Mouse (Mus musculus): ENCODE measurements around the gene Gm11492. TPM values are rescaled to one million over a fixed set of nuclear protein-coding genes. Genes with fewer than 3 reads are reported as not detected.

Gm11492 gene
- total RNA-seq, 1 experiment, result 0.27 TPM

GRCm38 (mm10) chr11:87542906-87543305, 23.5 kb upstream of the Gm11492 start:
- no peak for TF ChIP-seq MAFK (IDR thresholded peaks at IDR 0.05; ENCODE audit: insufficient read depth, low read depth, low read length)
- TF ChIP-seq CHD2 (IDR thresholded peaks at IDR 0.05; ENCODE audit: low read depth, low read length), result no peak
- no peak for TF ChIP-seq ZNF384 (IDR thresholded peaks at IDR 0.05; ENCODE audit: low read depth, low read length)
- no peak for TF ChIP-seq ZC3H11A (IDR thresholded peaks at IDR 0.05; ENCODE audit: borderline replicate concordance, low read depth, low read length)
- no peak for TF ChIP-seq HCFC1 (IDR thresholded peaks at IDR 0.05; ENCODE audit: borderline replicate concordance, insufficient read depth, low read length)
- Histone ChIP-seq H3K36me3 (ENCODE audit: control insufficient read depth, insufficient read depth, low read length, poor library complexity, severe bottlenecking) (no peaks in the 10 kb centered on the region), H3K4me1 (ENCODE audit: control insufficient read depth in 2 of 2, insufficient read depth in 2 of 2, low read length in 2 of 2, poor library complexity in 1 of 2) (0 out of 4 replicates have a peak, but pooled peaks cover 0 to 2% of the 10 kb centered on the region in 2 experiments), H3K9me3 (ENCODE audit: control insufficient read depth, insufficient read depth, low read depth, low read length) (no peaks in the 10 kb centered on the region), H3K4me3 (ENCODE audit: insufficient read depth in 1 of 2, low read depth in 1 of 2, low read length in 2 of 2, poor library complexity in 1 of 2, severe bottlenecking in 1 of 2) (no peak overlapping the region), H3K9ac (ENCODE audit: insufficient read depth, low read depth, low read length, poor library complexity, severe bottlenecking) (no peak overlapping the region), H3K27ac (ENCODE audit: insufficient read depth, low read depth, low read length, poor library complexity, severe bottlenecking) (no peak overlapping the region)
- in situ Hi-C loops (cut with MboI; ENCODE audit: low sequenced_read_pairs in 2 of 2, unreplicated experiment in 2 of 2), result no loop called here
- no peak for DNase-seq (ENCODE audit: low read depth, low spot score)

GRCm38 (mm10) chr11:87553342-87553741, 13.1 kb upstream of the Gm11492 start:
- in situ Hi-C loops (cut with MboI; ENCODE audit: low sequenced_read_pairs in 2 of 2, unreplicated experiment in 2 of 2), result no loop called here
- H3K9ac ChIP-seq (ENCODE audit: insufficient read depth, low read depth, low read length, poor library complexity, severe bottlenecking), result no peak overlapping the region
- TF ChIP-seq CHD2 (IDR thresholded peaks at IDR 0.05; ENCODE audit: low read depth, low read length) (no peak), MAFK (IDR thresholded peaks at IDR 0.05; ENCODE audit: insufficient read depth, low read depth, low read length) (no peak), ZNF384 (IDR thresholded peaks at IDR 0.05; ENCODE audit: low read depth, low read length) (no peak), ZC3H11A (IDR thresholded peaks at IDR 0.05; ENCODE audit: borderline replicate concordance, low read depth, low read length) (no peak), HCFC1 (IDR thresholded peaks at IDR 0.05; ENCODE audit: borderline replicate concordance, insufficient read depth, low read length) (no peak)
- no peak overlapping the region for H3K27ac ChIP-seq (ENCODE audit: insufficient read depth, low read depth, low read length, poor library complexity, severe bottlenecking)
- H3K4me3 ChIP-seq (ENCODE audit: insufficient read depth in 1 of 2, low read depth in 1 of 2, low read length in 2 of 2, poor library complexity in 1 of 2, severe bottlenecking in 1 of 2), result no peak overlapping the region
- no peaks in the 10 kb centered on the region for H3K4me1 ChIP-seq (ENCODE audit: control insufficient read depth in 2 of 2, insufficient read depth in 2 of 2, low read length in 2 of 2, poor library complexity in 1 of 2)
- no peak for DNase-seq (ENCODE audit: low read depth, low spot score)
- H3K36me3 ChIP-seq (ENCODE audit: control insufficient read depth, insufficient read depth, low read length, poor library complexity, severe bottlenecking), result no peaks in the 10 kb centered on the region
- H3K9me3 ChIP-seq (ENCODE audit: control insufficient read depth, insufficient read depth, low read depth, low read length), result no peaks in the 10 kb centered on the region

GRCm38 (mm10) chr11:87554386-87554785, 12.1 kb upstream of the Gm11492 start:
- no peak overlapping the region for H3K4me3 ChIP-seq (ENCODE audit: insufficient read depth in 1 of 2, low read depth in 1 of 2, low read length in 2 of 2, poor library complexity in 1 of 2, severe bottlenecking in 1 of 2)
- H3K36me3 ChIP-seq (ENCODE audit: control insufficient read depth, insufficient read depth, low read length, poor library complexity, severe bottlenecking), result no peaks in the 10 kb centered on the region
- no peak for TF ChIP-seq HCFC1 (IDR thresholded peaks at IDR 0.05; ENCODE audit: borderline replicate concordance, insufficient read depth, low read length)
- no peak for TF ChIP-seq CHD2 (IDR thresholded peaks at IDR 0.05; ENCODE audit: low read depth, low read length)
- TF ChIP-seq ZC3H11A (IDR thresholded peaks at IDR 0.05; ENCODE audit: borderline replicate concordance, low read depth, low read length), result no peak
- no peak for TF ChIP-seq ZNF384 (IDR thresholded peaks at IDR 0.05; ENCODE audit: low read depth, low read length)
- no peak for TF ChIP-seq MAFK (IDR thresholded peaks at IDR 0.05; ENCODE audit: insufficient read depth, low read depth, low read length)
- in situ Hi-C loops (cut with MboI; ENCODE audit: low sequenced_read_pairs in 2 of 2, unreplicated experiment in 2 of 2), result no loop called here
- H3K9me3 ChIP-seq (ENCODE audit: control insufficient read depth, insufficient read depth, low read depth, low read length), result no peaks in the 10 kb centered on the region
- no peak for DNase-seq (ENCODE audit: low read depth, low spot score)
- no peaks in the 10 kb centered on the region for H3K4me1 ChIP-seq (ENCODE audit: control insufficient read depth in 2 of 2, insufficient read depth in 2 of 2, low read length in 2 of 2, poor library complexity in 1 of 2)
- no peak overlapping the region for H3K9ac ChIP-seq (ENCODE audit: insufficient read depth, low read depth, low read length, poor library complexity, severe bottlenecking)
- H3K27ac ChIP-seq (ENCODE audit: insufficient read depth, low read depth, low read length, poor library complexity, severe bottlenecking), result no peak overlapping the region

- Histone ChIP-seq H3K27ac (ENCODE audit: insufficient read depth, low read depth, low read length, poor library complexity, severe bottlenecking) (no peak overlapping the region), H3K4me3 (ENCODE audit: insufficient read depth in 1 of 2, low read depth in 1 of 2, low read length in 2 of 2, poor library complexity in 1 of 2, severe bottlenecking in 1 of 2) (no peak overlapping the region), H3K36me3 (ENCODE audit: control insufficient read depth, insufficient read depth, low read length, poor library complexity, severe bottlenecking) (no peaks in the 10 kb centered on the region), H3K9me3 (ENCODE audit: control insufficient read depth, insufficient read depth, low read depth, low read length) (no peaks in the 10 kb centered on the region), H3K4me1 (ENCODE audit: control insufficient read depth in 2 of 2, insufficient read depth in 2 of 2, low read length in 2 of 2, poor library complexity in 1 of 2) (no peaks in the 10 kb centered on the region), H3K9ac (ENCODE audit: insufficient read depth, low read depth, low read length, poor library complexity, severe bottlenecking) (no peak overlapping the region)
- TF ChIP-seq ZC3H11A (IDR thresholded peaks at IDR 0.05; ENCODE audit: borderline replicate concordance, low read depth, low read length) (no peak), HCFC1 (IDR thresholded peaks at IDR 0.05; ENCODE audit: borderline replicate concordance, insufficient read depth, low read length) (no peak), MAFK (IDR thresholded peaks at IDR 0.05; ENCODE audit: insufficient read depth, low read depth, low read length) (no peak), CHD2 (IDR thresholded peaks at IDR 0.05; ENCODE audit: low read depth, low read length) (no peak), ZNF384 (IDR thresholded peaks at IDR 0.05; ENCODE audit: low read depth, low read length) (no peak)
- in situ Hi-C loops (cut with MboI; ENCODE audit: low sequenced_read_pairs in 2 of 2, unreplicated experiment in 2 of 2), result no loop called here
- DNase-seq (ENCODE audit: low read depth, low spot score), result no peak
These were observed 11.2 kb upstream of the Gm11492 start for GRCm38 (mm10) chr11:87555106-87555703.
